Mouse (Mus musculus) fibroblast of lung, adult 2 months (primary cell): ENCODE data around the gene Helz.
A peak's percentile ranks its signal among the peaks of the same experiment; 100 is the strongest.

ENCODE experiments used
- DNase-seq: peaks from one replicate; pipeline ENCODE4 v3.0.0-alpha.2; 2011; ENCODE audit warnings: low read depth

Gene Helz

GRCm38 (mm10) chr11:107617976-107618375, 70.2 kb downstream of the Helz start:
- DNase-seq = no peak

- DNase-seq = no peak
Measured at GRCm38 (mm10) chr11:107624661-107625060, 76.9 kb downstream of the Helz start.

DNA sequence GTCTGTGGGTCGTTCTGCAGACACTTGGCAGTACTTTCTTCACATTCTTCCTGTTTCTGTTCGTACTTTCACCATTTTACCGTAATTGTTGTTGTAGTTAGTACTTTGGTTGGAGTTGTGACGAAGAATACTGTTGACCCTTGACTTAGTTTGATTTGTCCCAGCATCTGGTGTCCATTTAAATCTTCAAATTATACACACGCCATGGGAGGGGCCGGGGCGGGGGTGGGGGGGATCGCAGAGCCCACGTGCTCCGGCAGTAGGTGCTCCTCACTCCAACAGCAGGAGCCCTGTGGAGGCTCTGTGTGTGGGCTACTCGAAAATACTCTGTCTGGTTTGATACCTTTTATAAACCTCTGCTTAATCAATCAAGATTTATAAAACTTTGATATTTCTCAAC, 78.0 kb downstream of the Helz start:
- DNase-seq = no peak

GRCm38 (mm10) chr11:107629504-107629903, 81.8 kb downstream of the Helz start:
- DNase-seq = peak; percentile 32

- DNase-seq = no peak
Measured at GRCm38 (mm10) chr11:107629951-107630350, 82.2 kb downstream of the Helz start.

DNA sequence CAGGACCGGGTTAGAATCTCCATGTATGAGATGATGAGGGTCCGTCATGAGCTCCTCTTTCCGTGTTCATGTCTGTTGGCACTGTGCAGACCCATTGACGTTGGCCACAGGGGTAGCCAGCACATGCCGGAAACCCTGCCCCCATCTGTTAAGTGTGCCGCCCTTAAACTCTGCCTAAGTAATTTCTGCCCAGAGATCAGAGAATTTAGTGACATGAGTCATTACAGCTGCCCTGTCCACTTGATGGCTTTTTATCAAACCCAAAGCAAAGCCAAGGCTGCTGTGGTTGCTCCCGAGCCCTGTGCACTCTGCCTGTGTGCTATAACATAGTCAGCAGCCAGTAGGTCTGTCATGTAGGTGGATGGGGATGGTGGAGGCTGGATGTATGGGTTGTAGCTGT, 83.4 kb downstream of the Helz start:
- no peak for DNase-seq

DNA sequence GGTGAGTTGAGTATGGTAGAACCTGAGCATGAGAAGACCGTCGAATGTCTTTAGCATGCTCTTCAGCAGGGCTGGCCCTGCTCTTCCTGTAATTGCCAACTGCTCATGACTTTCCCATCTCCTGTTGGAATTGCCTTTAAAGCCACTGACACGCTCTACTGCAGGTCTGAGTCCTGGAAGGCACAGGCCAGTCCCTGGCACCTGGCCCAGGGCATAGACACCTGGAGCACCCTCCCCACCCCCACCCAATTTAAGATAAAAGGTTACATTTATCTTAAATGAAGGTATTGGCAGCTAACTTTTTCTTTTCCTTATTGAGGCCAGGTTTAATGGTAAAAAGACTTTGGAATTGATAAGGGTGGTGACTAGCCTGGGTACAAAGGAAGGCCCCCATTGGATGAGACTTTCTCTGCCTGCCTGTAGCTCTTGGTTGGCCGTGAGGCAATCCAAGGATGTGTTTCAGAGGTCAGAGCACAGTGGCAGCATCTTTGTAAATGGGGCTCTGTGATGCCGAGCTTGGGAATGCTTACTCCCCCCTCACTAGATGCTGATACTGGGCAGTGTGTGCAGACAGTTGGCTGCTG, 85.9 kb downstream of the Helz start:
- DNase-seq = no peak

DNA sequence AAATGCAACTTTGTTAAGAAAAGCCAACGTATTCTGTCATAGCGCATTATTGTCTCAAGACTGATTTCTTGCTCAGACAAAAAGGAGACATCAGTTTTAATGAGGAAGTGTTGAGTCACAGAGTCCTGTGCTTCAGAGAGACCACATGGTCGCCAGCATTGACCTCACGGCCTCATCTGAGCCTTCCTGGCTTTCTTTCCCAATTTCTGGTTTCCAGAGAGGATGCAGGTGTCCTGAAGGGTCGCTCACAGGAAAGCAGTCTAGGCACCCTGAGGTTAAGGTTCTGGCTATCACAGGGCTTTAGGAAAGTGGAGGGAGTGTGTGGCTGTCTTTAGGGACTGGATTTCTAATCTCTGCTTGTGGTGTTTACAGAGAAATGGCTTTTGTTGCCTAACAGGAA, 90.4 kb downstream of the Helz start:
- DNase-seq = no peak

DNA sequence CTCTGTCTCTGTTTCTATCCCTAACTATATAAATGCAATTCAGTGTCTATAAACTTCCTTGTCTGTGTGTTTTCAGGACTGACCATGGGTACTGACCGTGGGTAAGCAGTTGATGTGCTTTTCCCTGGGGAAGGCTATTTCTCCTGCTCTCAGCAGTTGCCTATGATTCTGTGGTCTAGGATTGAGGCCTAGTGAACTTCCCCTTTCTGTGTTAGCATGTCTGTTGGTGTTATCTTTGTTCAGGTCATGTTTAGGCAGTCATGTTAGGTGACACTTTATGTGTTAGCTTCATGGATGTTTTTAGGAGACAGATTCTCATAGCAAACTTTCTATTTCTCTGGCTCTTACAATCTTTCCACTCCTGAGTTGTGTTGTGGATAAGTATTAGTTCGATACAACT, 91.9 kb downstream of the Helz start:
- no peak for DNase-seq

DNA sequence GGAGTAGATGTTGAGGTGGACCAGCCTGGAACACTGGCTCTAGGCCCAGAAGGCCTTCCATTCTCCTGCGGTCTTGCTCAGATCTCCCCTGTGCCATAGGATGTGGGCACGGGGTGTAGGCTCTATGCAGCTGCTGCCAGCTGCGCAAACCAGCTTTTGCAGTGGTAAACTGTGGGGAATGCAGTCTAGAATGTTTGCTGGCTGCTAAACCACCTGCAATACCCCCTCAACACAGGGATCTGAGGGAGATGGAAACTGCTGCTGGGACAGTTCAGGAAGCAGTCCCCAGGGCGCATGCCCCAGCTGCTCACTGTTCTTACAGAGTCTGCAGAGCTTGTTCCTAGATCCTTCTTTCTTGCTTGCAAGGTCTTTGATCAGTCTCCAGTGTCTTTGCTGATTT, 96.7 kb downstream of the Helz start:
- DNase-seq = no peak

- DNase-seq = no peak
Measured at GRCm38 (mm10) chr11:107647330-107647729, 99.6 kb downstream of the Helz start.

DNA sequence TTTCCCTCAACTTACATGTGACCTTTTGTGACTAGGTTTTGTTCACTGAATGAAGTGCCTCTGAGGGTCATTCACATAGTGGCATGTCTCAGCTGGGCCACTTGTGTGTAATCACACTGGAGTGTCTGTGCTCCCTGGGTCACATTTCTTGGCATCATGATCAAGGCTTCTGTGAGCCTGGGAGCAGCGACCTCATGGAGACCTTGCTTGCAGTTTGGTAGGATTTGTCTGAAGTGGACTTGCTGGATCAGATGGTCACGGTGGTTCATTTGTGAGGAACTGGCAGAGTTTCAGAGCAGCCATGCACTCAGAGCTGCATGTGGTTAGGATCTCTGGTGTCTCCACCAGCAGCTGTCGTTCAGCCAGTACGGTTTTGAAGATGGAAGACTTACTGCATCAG, 100.9 kb downstream of the Helz start:
- DNase-seq = no peak

- DNase-seq = no peak
Measured at GRCm38 (mm10) chr11:107649458-107649857, 101.7 kb downstream of the Helz start.

DNA sequence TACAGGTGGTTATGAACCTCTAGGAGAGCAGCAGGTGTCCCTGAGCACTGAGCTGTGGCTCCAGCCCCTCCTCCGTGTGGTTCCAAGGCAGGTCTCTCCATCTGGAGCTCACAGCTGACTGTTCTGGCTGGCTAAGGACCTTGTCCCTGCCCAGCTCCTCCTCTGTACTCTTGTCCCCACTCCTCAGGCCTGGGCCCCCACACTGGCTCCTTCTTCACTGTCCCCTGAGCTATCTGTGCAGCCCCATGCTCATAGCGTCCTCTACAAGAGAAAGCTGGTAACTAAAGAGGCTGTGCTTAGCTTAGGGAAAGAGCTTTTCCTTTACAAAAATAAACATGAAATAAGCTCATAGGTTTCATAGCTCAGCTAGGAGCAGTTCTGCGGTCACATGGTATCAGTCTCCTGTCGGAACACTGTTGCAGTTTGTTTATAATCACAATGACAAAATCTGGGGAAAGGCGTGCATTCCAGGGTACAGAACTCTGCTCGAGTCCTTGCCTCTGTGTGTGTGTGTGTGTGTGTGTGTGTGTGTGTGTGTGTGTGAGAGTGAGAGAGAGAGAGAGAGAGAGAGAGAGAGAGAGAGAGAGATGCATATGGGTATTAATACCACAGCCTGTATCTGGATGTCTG, 102.8 kb downstream of the Helz start:
- DNase-seq = no peak

DNA sequence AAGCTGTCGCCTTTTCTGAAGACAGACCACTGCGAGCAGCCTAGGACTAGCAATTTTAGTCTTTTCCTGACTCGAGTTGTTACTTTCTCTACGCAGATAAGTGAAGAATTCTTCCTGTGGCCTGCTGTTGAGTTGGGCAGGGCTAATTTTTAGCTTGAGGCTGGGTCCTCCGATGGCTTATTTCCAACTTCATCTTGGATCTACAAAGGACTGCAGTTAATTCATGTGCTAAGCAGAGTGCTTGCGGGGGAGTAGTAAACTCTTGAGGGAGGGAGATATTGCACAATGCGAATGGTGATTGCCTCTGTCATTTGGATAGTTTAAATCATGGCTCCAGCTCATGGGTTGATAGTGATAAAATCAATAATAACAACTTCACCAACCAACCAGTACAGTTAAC, 103.7 kb downstream of the Helz start:
- no peak for DNase-seq

GRCm38 (mm10) chr11:107652137-107652536, 104.4 kb downstream of the Helz start:
- no peak for DNase-seq

DNA sequence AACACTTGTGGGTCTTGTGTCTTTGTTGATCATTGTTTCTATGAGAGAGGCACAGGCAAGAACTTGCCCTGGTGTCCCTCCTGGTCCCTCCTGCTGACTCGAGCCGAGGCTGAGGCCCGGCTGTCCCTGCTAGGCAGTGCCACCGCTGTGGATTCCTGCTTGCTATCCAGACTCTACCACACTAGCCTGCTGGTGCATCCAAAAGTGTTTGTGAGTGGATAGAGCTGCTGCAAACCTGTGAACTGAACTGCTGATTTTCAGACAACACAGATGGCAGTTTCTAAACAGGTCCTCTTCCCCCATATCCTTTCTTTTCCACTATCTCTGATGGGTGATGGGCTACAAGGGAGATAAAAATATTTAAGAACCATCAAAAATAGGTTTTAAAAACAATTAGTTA, 107.8 kb downstream of the Helz start:
- no peak for DNase-seq

- no peak for DNase-seq
Measured at GRCm38 (mm10) chr11:107657117-107657516, 109.4 kb downstream of the Helz start.

GRCm38 (mm10) chr11:107660452-107660851, 112.7 kb downstream of the Helz start:
- DNase-seq = no peak

DNA sequence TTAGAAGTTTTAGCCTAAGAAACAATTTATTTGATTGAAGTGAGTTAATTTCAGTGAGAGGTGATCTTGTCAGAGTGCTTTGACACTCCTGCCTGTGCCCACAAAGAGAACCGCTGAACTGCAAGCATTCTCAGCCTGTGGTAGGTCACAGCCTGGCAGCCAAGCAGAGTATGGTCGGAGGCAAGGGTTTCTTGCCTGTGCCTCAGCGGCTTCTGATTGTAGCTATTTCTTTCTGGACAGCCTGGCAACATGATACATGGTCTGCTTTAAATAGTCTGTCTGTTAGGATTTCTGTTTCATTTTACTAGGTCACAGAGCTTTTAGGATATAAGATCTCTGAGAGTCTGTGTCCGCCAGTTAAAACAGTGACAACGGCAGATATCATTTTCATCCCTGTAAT, 114.9 kb downstream of the Helz start:
- no peak for DNase-seq

DNA sequence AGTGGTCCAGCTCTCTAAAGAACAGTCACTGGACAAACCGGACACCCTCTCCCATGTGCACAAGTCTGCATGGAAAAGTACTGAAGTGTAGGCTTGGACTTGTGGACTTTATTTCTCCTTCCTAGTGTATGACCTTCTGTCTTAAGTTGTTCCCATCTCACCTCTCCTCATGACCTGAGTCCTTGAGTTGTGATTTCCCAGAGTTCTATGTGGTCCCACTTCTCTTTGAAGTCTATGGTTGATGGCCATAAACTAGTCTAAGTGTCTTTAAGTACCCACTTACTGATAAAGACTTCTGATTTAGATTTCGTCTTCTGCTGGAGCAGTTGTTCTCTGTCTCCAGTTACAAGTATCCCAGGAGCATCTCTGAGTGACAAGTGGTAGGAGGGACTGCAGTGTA, 119.8 kb downstream of the Helz start:
- DNase-seq = no peak

- no peak for DNase-seq
Measured at GRCm38 (mm10) chr11:107668223-107668622, 120.5 kb downstream of the Helz start.

GRCm38 (mm10) chr11:107668977-107669376, 121.2 kb downstream of the Helz start:
- DNase-seq = no peak

DNA sequence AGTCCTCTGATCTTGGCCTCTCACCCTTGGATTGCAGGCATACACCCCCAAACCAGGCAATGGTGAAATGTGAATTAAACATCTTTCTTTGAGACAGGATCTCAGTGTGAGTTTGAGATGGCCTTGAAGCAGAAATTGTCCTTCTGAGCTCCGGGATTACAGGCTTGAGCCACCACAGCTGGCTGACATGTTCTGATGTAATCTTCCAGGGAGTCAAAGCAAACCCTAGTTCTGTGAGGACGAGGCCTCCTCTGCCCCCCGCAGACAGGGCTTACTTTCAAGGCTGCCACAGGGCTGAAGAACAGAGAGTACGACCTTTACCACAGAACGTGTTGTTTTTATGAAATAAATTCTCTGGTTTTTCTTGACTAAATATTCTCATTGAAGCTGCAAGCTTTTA, 126.3 kb downstream of the Helz start:
- no peak for DNase-seq
